Mouse (Mus musculus): ENCODE data around the gene Gm11627. TPM values are rescaled to one million over a fixed set of nuclear protein-coding genes. Genes with fewer than 3 reads are reported as not detected.
A peak's percentile ranks its signal among the peaks of the same experiment; 100 is the strongest.
"Not testable (repeated sequence)": the region's sequence is repeated elsewhere in the genome, so short reads cannot be mapped to it uniquely, and the experiment has no call there.

Gene Gm11627
- total and polyA plus RNA-seq, 3 experiments: 1.2 to 4.0 (median 1.5) TPM

- Histone ChIP-seq H3K79me2 (replicated peaks; ENCODE audit: control insufficient read depth, insufficient read depth, low read length) (no peaks in the 10 kb centered on the region), H3K4me1 (ENCODE audit: control insufficient read depth, insufficient read depth, low read length) (peaks cover 2% of the 10 kb centered on the region; the same call in 1 of the 2 replicates), H3K27me3 (ENCODE audit: control insufficient read depth, insufficient read depth, low read length) (peaks cover 8% of the 10 kb centered on the region; the same call in 1 of the 2 replicates), H3K36me3 (ENCODE audit: control insufficient read depth, insufficient read depth, low read length) (no peaks in the 10 kb centered on the region), H3K27ac (no peak overlapping the region), H3K4me3 (no peak overlapping the region), H3K9ac (ENCODE audit: low read depth, low read length) (no peak overlapping the region)
- TF ChIP-seq EP300 (IDR thresholded peaks at IDR 0.05; ENCODE audit: insufficient read depth, low read depth, low read length) (no peak), POLR2A (IDR thresholded peaks at IDR 0.05; ENCODE audit: insufficient read depth, low read depth, low read length) (no peak), CTCF (IDR thresholded peaks at IDR 0.05) (no peak)
- 64% methylated on average over 10 of the region's 10 CpGs for WGBS
- DNase-seq: no peak
- intact Hi-C loops (cut with DNase I): no loop called here
These were observed 28.7 kb upstream of the Gm11627 start for GRCm38 (mm10) chr11:102607686-102608548.

GRCm38 (mm10) chr11:102607201-102607600 is 27.9 kb upstream of the Gm11627 start:
- H3K36me3 ChIP-seq (ENCODE audit: control insufficient read depth, insufficient read depth, low read length); intact Hi-C loops (cut with DNase I); H3K27me3 ChIP-seq (ENCODE audit: control insufficient read depth, insufficient read depth, low read length); H3K27ac ChIP-seq; H3K4me1 ChIP-seq (ENCODE audit: control insufficient read depth, insufficient read depth, low read length); H3K79me2 ChIP-seq (replicated peaks; ENCODE audit: control insufficient read depth, insufficient read depth, low read length); H3K9ac ChIP-seq (ENCODE audit: low read depth, low read length); H3K4me3 ChIP-seq: not testable (repeated sequence)
- WGBS: 29% methylated on average over 12 of the region's 12 CpGs
- DNase-seq: peak in 1 of 2 experiments; percentile 24

- TF ChIP-seq EP300 (IDR thresholded peaks at IDR 0.05; ENCODE audit: insufficient read depth, low read depth, low read length) (no peak), POLR2A (IDR thresholded peaks at IDR 0.05; ENCODE audit: insufficient read depth, low read depth, low read length) (no peak), CTCF (IDR thresholded peaks at IDR 0.05) (no peak)
- Histone ChIP-seq H3K4me1 (ENCODE audit: control insufficient read depth, insufficient read depth, low read length) (peaks cover 2% of the 10 kb centered on the region; the same call in 1 of the 2 replicates), H3K79me2 (replicated peaks; ENCODE audit: control insufficient read depth, insufficient read depth, low read length) (no peaks in the 10 kb centered on the region), H3K36me3 (ENCODE audit: control insufficient read depth, insufficient read depth, low read length) (no peaks in the 10 kb centered on the region), H3K4me3 (peak overlapping the region; percentile 18; the same call in 1 of the 2 replicates), H3K9ac (ENCODE audit: low read depth, low read length) (no peak overlapping the region), H3K27ac (peak overlapping the region; percentile 9; the same call in 1 of the 2 replicates), H3K27me3 (ENCODE audit: control insufficient read depth, insufficient read depth, low read length) (peaks cover 8% of the 10 kb centered on the region; the same call in 1 of the 2 replicates)
- DNase-seq: peak in 1 of 2 experiments; percentile 10
- WGBS: 18% methylated on average over 12 of the region's 12 CpGs
- intact Hi-C loops (cut with DNase I): no loop called here
These were observed 27.5 kb upstream of the Gm11627 start for GRCm38 (mm10) chr11:102606751-102607171.

GRCm38 (mm10) chr11:102605553-102606416 is 26.5 kb upstream of the Gm11627 start:
- Histone ChIP-seq H3K27me3 (ENCODE audit: control insufficient read depth, insufficient read depth, low read length) (peaks cover 8% of the 10 kb centered on the region; the same call in 1 of the 2 replicates), H3K36me3 (ENCODE audit: control insufficient read depth, insufficient read depth, low read length) (no peaks in the 10 kb centered on the region), H3K9ac (ENCODE audit: low read depth, low read length) (peak overlapping the region; percentile 72; the same call in 1 of the 2 replicates), H3K27ac (peak overlapping the region; percentile 12; the same call in 1 of the 2 replicates), H3K4me1 (ENCODE audit: control insufficient read depth, insufficient read depth, low read length) (peaks cover 2% of the 10 kb centered on the region; the same call in 1 of the 2 replicates), H3K4me3 (peak overlapping the region; percentile 71), H3K79me2 (replicated peaks; ENCODE audit: control insufficient read depth, insufficient read depth, low read length) (no peaks in the 10 kb centered on the region)
- 11% methylated on average over 62 of the region's 62 CpGs for WGBS
- intact Hi-C loops (cut with DNase I): no loop called here
- peak; percentile 13 to 36 for DNase-seq
- TF ChIP-seq EP300 (IDR thresholded peaks at IDR 0.05; ENCODE audit: insufficient read depth, low read depth, low read length) (no peak), CTCF (IDR thresholded peaks at IDR 0.05) (no peak), POLR2A (IDR thresholded peaks at IDR 0.05; ENCODE audit: insufficient read depth, low read depth, low read length) (no peak)

- H3K27ac ChIP-seq: peak overlapping the region; percentile 71; the same call in 1 of the 2 replicates
- peak overlapping the region; percentile 72 for H3K9ac ChIP-seq (ENCODE audit: low read depth, low read length)
- no peaks in the 10 kb centered on the region for H3K36me3 ChIP-seq (ENCODE audit: control insufficient read depth, insufficient read depth, low read length)
- intact Hi-C loops (cut with DNase I): loop anchor here (1.0 kb wide), 1 partner anchor 49 kb away; the partner anchor contains the start of gene Gpatch8
- WGBS: 1% methylated on average over 72 of the region's 74 CpGs
- peaks cover 2% of the 10 kb centered on the region; the same call in 1 of the 2 replicates for H3K4me1 ChIP-seq (ENCODE audit: control insufficient read depth, insufficient read depth, low read length)
- H3K4me3 ChIP-seq: peak overlapping the region; percentile 71
- TF ChIP-seq CTCF (IDR thresholded peaks at IDR 0.05) (peak; percentile 47), EP300 (IDR thresholded peaks at IDR 0.05; ENCODE audit: insufficient read depth, low read depth, low read length) (no peak)
- H3K79me2 ChIP-seq (replicated peaks; ENCODE audit: control insufficient read depth, insufficient read depth, low read length): no peaks in the 10 kb centered on the region
- H3K27me3 ChIP-seq (ENCODE audit: control insufficient read depth, insufficient read depth, low read length): peaks cover 8% of the 10 kb centered on the region; the same call in 1 of the 2 replicates
- DNase-seq: peak; percentile 56 to 69
These were observed 25.7 kb upstream of the Gm11627 start for GRCm38 (mm10) chr11:102604777-102605552.

Measured in heart, adult 2 months (tissue).